Mouse (Mus musculus) forebrain, postnatal 0 days (tissue): ENCODE data around the gene Pnpla1. TPM values are rescaled to one million over a fixed set of nuclear protein-coding genes. Genes with fewer than 3 reads are reported as not detected.

Experiments used
- ATAC-seq: fragments of 200-750 bp; cut with Nextera tagmentation; 2 replicates; pipeline ENCODE4 v1.8.0; 2017; ENCODE audit warnings: mild to moderate bottlenecking, moderate library complexity
- DNase-seq: peaks from one replicate; pipeline ENCODE4 v3.0.0-alpha.2; 2015
- H3K27ac ChIP-seq: fragments of 300-500 bp; sonication (generic); 2 replicates; pipeline ENCODE4 v1.5.1; 2014; ENCODE audit warnings: low read depth, mild to moderate bottlenecking, antibody characterized with exemption, low read length, moderate library complexity, mixed read lengths
- H3K27me3 ChIP-seq: fragments of 300-500 bp; sonication (generic); 2 replicates; pipeline ENCODE4 v1.6.1; 2014; ENCODE audit warnings: mild to moderate bottlenecking, low read length, mixed read lengths; ENCODE audit not compliant: insufficient read depth
- H3K36me3 ChIP-seq: fragments of 300-500 bp; sonication (generic); 2 replicates; pipeline ENCODE4 v1.6.1; 2014; ENCODE audit warnings: mild to moderate bottlenecking, moderate library complexity; ENCODE audit not compliant: insufficient read depth
- H3K4me1 ChIP-seq: fragments of 300-500 bp; sonication (generic); 2 replicates; pipeline ENCODE4 v1.6.1; 2014; ENCODE audit warnings: antibody characterized with exemption; ENCODE audit not compliant: insufficient read depth
- H3K4me2 ChIP-seq: fragments of 300-500 bp; sonication (generic); 2 replicates; pipeline ENCODE4 v1.6.1; 2014; ENCODE audit warnings: low read depth, mild to moderate bottlenecking, moderate library complexity
- H3K4me3 ChIP-seq: fragments of 300-500 bp; sonication (generic); 2 replicates; pipeline ENCODE4 v1.5.1; 2014; ENCODE audit warnings: low read depth, low read length, mixed read lengths
- H3K9ac ChIP-seq: fragments of 300-500 bp; sonication (generic); 2 replicates; pipeline ENCODE4 v1.6.1; 2014; ENCODE audit warnings: mild to moderate bottlenecking
- H3K9me3 ChIP-seq: fragments of 300-500 bp; sonication (generic); 2 replicates; pipeline ENCODE4 v1.6.1; 2016; ENCODE audit warnings: low read length
- CTCF ChIP-seq: sonication (generic); IDR thresholded peaks from 2 replicates; pipeline ENCODE4 v1.5.1; 2016; ENCODE audit warnings: antibody characterized with exemption, control low read depth, low read depth
- WGBS: fragments of 180-500 bp; shearing (Covaris S2); extraction: QIAGEN DNeasy Blood & Tissue Kit; methylation state at CpG from one replicate; pipeline ENCODE4 v1.1.7; 2014; 5-methylcytosine and 5-hydroxymethylcytosine counted together
- polyA plus RNA-seq: library from polyadenylated mRNA; unstranded; fragments of >200 nt; fragmentation: Nextera tagmentation; extraction: Ambion mirVana; gene quantifications from 2 replicates; pipeline ENCODE4 v1.2.1, GENCODE M21; 2015
- total RNA-seq: library from RNA; depleted of rRNA; stranded (reverse); fragments of >200 nt; gene quantifications from 2 replicates; pipeline ENCODE4 v1.2.3, GENCODE M21; 2014

The Pnpla1 gene
- total and polyA plus RNA-seq, 2 experiments from 2014 or later = 0.04 TPM; not detected in 1

- H3K9ac ChIP-seq = no peak overlapping the region
- no peaks in the 10 kb centered on the region for H3K36me3 ChIP-seq
- no peaks in the 10 kb centered on the region for H3K9me3 ChIP-seq
- H3K4me2 ChIP-seq = no peak overlapping the region
- H3K27me3 ChIP-seq = no peaks in the 10 kb centered on the region
- DNase-seq = no peak
- WGBS = 94% methylated on average over 11 of the region's 11 CpGs
- H3K4me1 ChIP-seq = no peaks in the 10 kb centered on the region
- H3K4me3 ChIP-seq = no peak overlapping the region
- H3K27ac ChIP-seq = no peak overlapping the region
- peak; percentile 31 for TF ChIP-seq CTCF
- no peak for ATAC-seq
These were observed 38.0 kb downstream of the Pnpla1 start for GRCm38 (mm10) chr17:28896095-28896780.

GRCm38 (mm10) chr17:28897817-28898216 is 39.6 kb downstream of the Pnpla1 start:
- H3K36me3 ChIP-seq = no peaks in the 10 kb centered on the region
- WGBS = 88% methylated on average over 5 of the region's 5 CpGs
- no peaks in the 10 kb centered on the region for H3K9me3 ChIP-seq
- ATAC-seq (no peak), DNase-seq (no peak)
- no peak overlapping the region for H3K4me3 ChIP-seq
- H3K9ac ChIP-seq = no peak overlapping the region
- no peak overlapping the region for H3K27ac ChIP-seq
- TF ChIP-seq CTCF = no peak
- no peak overlapping the region for H3K4me2 ChIP-seq
- no peaks in the 10 kb centered on the region for H3K4me1 ChIP-seq
- no peaks in the 10 kb centered on the region for H3K27me3 ChIP-seq

GRCm38 (mm10) chr17:28898249-28898648 is 40.0 kb downstream of the Pnpla1 start:
- no peak for ATAC-seq
- Histone ChIP-seq H3K36me3 (no peaks in the 10 kb centered on the region), H3K27ac (no peak overlapping the region), H3K9ac (no peak overlapping the region), H3K9me3 (no peaks in the 10 kb centered on the region), H3K4me3 (no peak overlapping the region), H3K4me1 (no peaks in the 10 kb centered on the region), H3K27me3 (no peaks in the 10 kb centered on the region), H3K4me2 (no peak overlapping the region)
- WGBS = 78% methylated on average over 5 of the region's 5 CpGs
- no peak for DNase-seq
- TF ChIP-seq CTCF = no peak

GRCm38 (mm10) chr17:28899427-28899826 is 41.2 kb downstream of the Pnpla1 start:
- no peak for TF ChIP-seq CTCF
- H3K27me3 ChIP-seq = no peaks in the 10 kb centered on the region
- ATAC-seq (no peak), DNase-seq (no peak)
- H3K27ac ChIP-seq = no peak overlapping the region
- no peaks in the 10 kb centered on the region for H3K9me3 ChIP-seq
- 75% methylated on average over 19 of the region's 19 CpGs for WGBS
- no peaks in the 10 kb centered on the region for H3K36me3 ChIP-seq
- H3K4me2 ChIP-seq = no peak overlapping the region
- H3K4me1 ChIP-seq = peaks cover 2% of the 10 kb centered on the region; the same call in 1 of the 2 replicates
- H3K4me3 ChIP-seq = no peak overlapping the region
- no peak overlapping the region for H3K9ac ChIP-seq

GRCm38 (mm10) chr17:28901559-28901958 is 43.3 kb downstream of the Pnpla1 start:
- Histone ChIP-seq H3K27ac (no peak overlapping the region), H3K9ac (no peak overlapping the region), H3K9me3 (no peaks in the 10 kb centered on the region), H3K27me3 (no peaks in the 10 kb centered on the region), H3K4me1 (peaks cover 14% of the 10 kb centered on the region; the same call in 1 of the 2 replicates), H3K4me3 (no peak overlapping the region), H3K4me2 (no peak overlapping the region), H3K36me3 (no peaks in the 10 kb centered on the region)
- WGBS = 77% methylated on average over 4 of the region's 4 CpGs
- no peak for DNase-seq
- TF ChIP-seq CTCF = 0 out of 2 replicates have a peak, but pooled peaks have one; percentile 12
- ATAC-seq = no peak

GRCm38 (mm10) chr17:28904546-28905376 is 46.5 kb downstream of the Pnpla1 start:
- H3K27ac ChIP-seq = peak overlapping the region; percentile 87
- H3K9me3 ChIP-seq = no peaks in the 10 kb centered on the region
- no peaks in the 10 kb centered on the region for H3K27me3 ChIP-seq
- ATAC-seq = peak; percentile 95
- H3K36me3 ChIP-seq = no peaks in the 10 kb centered on the region
- peak; percentile 75 for TF ChIP-seq CTCF
- H3K9ac ChIP-seq = no peak overlapping the region
- WGBS = 23% methylated on average over 23 of the region's 23 CpGs
- H3K4me2 ChIP-seq = peak overlapping the region; percentile 24; the same call in 1 of the 2 replicates
- H3K4me1 ChIP-seq = peaks cover 23% of the 10 kb centered on the region; the same call in 1 of the 2 replicates
- peak; percentile 82 for DNase-seq
- no peak overlapping the region for H3K4me3 ChIP-seq
